Mouse (Mus musculus) E14TG2a.4 (cell line): ENCODE measurements around the gene Ttc19.

Experiments
- CTCF ChIP-seq: conservative IDR thresholded peaks from 2 replicates; pipeline ENCODE4 v1.5.1; 2014; ENCODE audit warnings: low read length
- NANOG ChIP-seq: IDR thresholded peaks from 2 replicates; pipeline ENCODE4 v1.6.1; 2014; ENCODE audit warnings: borderline replicate concordance, low read length, mixed read lengths

GRCm38 (mm10) chr11:62323659-62324058, 42.4 kb downstream of the Ttc19 start:
- TF ChIP-seq CTCF: no peak
- TF ChIP-seq NANOG: no peak
